Mouse (Mus musculus): ENCODE data around the gene Terf2. TPM values are rescaled to one million over a fixed set of nuclear protein-coding genes. Genes with fewer than 3 reads are reported as not detected.

The Terf2 gene
- polyA plus RNA-seq (2015; fragmentation: Nextera tagmentation; extraction: Ambion mirVana): 27.3 and 29.7 TPM in 2 replicates

GRCm38 (mm10) chr8:107096366-107097036 lies at the start of gene Terf2:
Gene Terf2 (minus strand): TSS chr8:107096547.
- no peaks in the 10 kb centered on the region for H3K27me3 ChIP-seq (replicated peaks)
- peak within 1 kb of the TSS; percentile 49 for H3K4me2 ChIP-seq
- H3K9me3 ChIP-seq: no peaks in the 10 kb centered on the region
- WGBS: 4% methylated on average over 39 of the region's 39 CpGs
- peak within 1 kb of the TSS; percentile 87 for H3K27ac ChIP-seq
- H3K36me3 ChIP-seq (replicated peaks): no peaks in the 10 kb centered on the region
- H3K9ac ChIP-seq: peak within 1 kb of the TSS; percentile 69
- peaks cover 30% of the 10 kb centered on the region for H3K4me1 ChIP-seq
- peak; percentile 97 for ATAC-seq (replicated peaks)
- H3K4me3 ChIP-seq: peak within 1 kb of the TSS; percentile 77

GRCm38 (mm10) chr8:107143501-107143900 lies 47.2 kb upstream of the Terf2 start:
- Histone ChIP-seq H3K36me3 (replicated peaks) (no peaks in the 10 kb centered on the region), H3K9me3 (no peaks in the 10 kb centered on the region), H3K9ac (no peak overlapping the region), H3K4me2 (no peak overlapping the region), H3K27me3 (replicated peaks) (no peaks in the 10 kb centered on the region), H3K4me1 (no peaks in the 10 kb centered on the region), H3K4me3 (no peak overlapping the region), H3K27ac (no peak overlapping the region)
- no peak for ATAC-seq (replicated peaks)
- 51% methylated on average over 4 of the region's 4 CpGs for WGBS

- 89% methylated on average over 4 of the region's 4 CpGs for WGBS
- ATAC-seq (replicated peaks): no peak
- no peak overlapping the region for H3K4me2 ChIP-seq
- no peaks in the 10 kb centered on the region for H3K36me3 ChIP-seq (replicated peaks)
- H3K27ac ChIP-seq: no peak overlapping the region
- no peaks in the 10 kb centered on the region for H3K27me3 ChIP-seq (replicated peaks)
- H3K4me3 ChIP-seq: no peak overlapping the region
- H3K4me1 ChIP-seq: no peaks in the 10 kb centered on the region
- no peak overlapping the region for H3K9ac ChIP-seq
- no peaks in the 10 kb centered on the region for H3K9me3 ChIP-seq
Observed at GRCm38 (mm10) chr8:107142539-107142938, 46.2 kb upstream of the Terf2 start.

GRCm38 (mm10) chr8:107139704-107140470 lies 43.5 kb upstream of the Terf2 start:
- no peaks in the 10 kb centered on the region for H3K4me1 ChIP-seq
- WGBS: 46% methylated on average over 13 of the region's 13 CpGs
- no peak for ATAC-seq (replicated peaks)

GRCm38 (mm10) chr8:107138338-107138737 lies 42.0 kb upstream of the Terf2 start:
- no peak for ATAC-seq (replicated peaks)
- H3K4me2 ChIP-seq: no peak overlapping the region
- H3K4me1 ChIP-seq: no peaks in the 10 kb centered on the region
- H3K27me3 ChIP-seq (replicated peaks): no peaks in the 10 kb centered on the region
- no peaks in the 10 kb centered on the region for H3K36me3 ChIP-seq (replicated peaks)
- no peak overlapping the region for H3K9ac ChIP-seq
- H3K27ac ChIP-seq: no peak overlapping the region
- WGBS: 93% methylated on average over 5 of the region's 5 CpGs
- H3K4me3 ChIP-seq: no peak overlapping the region
- H3K9me3 ChIP-seq: no peaks in the 10 kb centered on the region

More at GRCm38 (mm10) chr8:107139704-107140470, 43.5 kb upstream of the Terf2 start:
- Histone ChIP-seq H3K4me2 (no peak overlapping the region), H3K9ac (no peak overlapping the region), H3K4me3 (no peak overlapping the region), H3K27me3 (replicated peaks) (no peaks in the 10 kb centered on the region), H3K36me3 (replicated peaks) (no peaks in the 10 kb centered on the region), H3K27ac (no peak overlapping the region), H3K9me3 (no peaks in the 10 kb centered on the region)

GRCm38 (mm10) chr8:107137591-107137990 lies 41.2 kb upstream of the Terf2 start:
- no peak overlapping the region for H3K4me3 ChIP-seq
- H3K4me2 ChIP-seq: no peak overlapping the region
- WGBS: 89% methylated on average over 6 of the region's 6 CpGs
- H3K4me1 ChIP-seq: no peaks in the 10 kb centered on the region
- no peak overlapping the region for H3K9ac ChIP-seq
- no peaks in the 10 kb centered on the region for H3K9me3 ChIP-seq
- no peaks in the 10 kb centered on the region for H3K36me3 ChIP-seq (replicated peaks)
- no peak overlapping the region for H3K27ac ChIP-seq
- no peak for ATAC-seq (replicated peaks)
- H3K27me3 ChIP-seq (replicated peaks): no peaks in the 10 kb centered on the region

- Histone ChIP-seq H3K27me3 (replicated peaks) (no peaks in the 10 kb centered on the region), H3K27ac (no peak overlapping the region), H3K4me3 (no peak overlapping the region), H3K36me3 (replicated peaks) (no peaks in the 10 kb centered on the region), H3K4me1 (no peaks in the 10 kb centered on the region), H3K9me3 (no peaks in the 10 kb centered on the region), H3K4me2 (no peak overlapping the region), H3K9ac (no peak overlapping the region)
- no peak for ATAC-seq (replicated peaks)
- 29% methylated on average over 8 of the region's 8 CpGs for WGBS
Observed at GRCm38 (mm10) chr8:107136003-107136612, 39.8 kb upstream of the Terf2 start.

- H3K36me3 ChIP-seq (replicated peaks): no peaks in the 10 kb centered on the region
- H3K27ac ChIP-seq: no peak overlapping the region
- H3K9ac ChIP-seq: no peak overlapping the region
- 58% methylated on average over 6 of the region's 6 CpGs for WGBS
- H3K4me2 ChIP-seq: no peak overlapping the region
- H3K9me3 ChIP-seq: no peaks in the 10 kb centered on the region
- no peak for ATAC-seq (replicated peaks)
- no peak overlapping the region for H3K4me3 ChIP-seq
- no peaks in the 10 kb centered on the region for H3K27me3 ChIP-seq (replicated peaks)
- H3K4me1 ChIP-seq: no peaks in the 10 kb centered on the region
Observed at GRCm38 (mm10) chr8:107133881-107134280, 37.5 kb upstream of the Terf2 start.

GRCm38 (mm10) chr8:107132581-107133491 lies 36.5 kb upstream of the Terf2 start:
- 85% methylated on average over 24 of the region's 24 CpGs for WGBS
- Histone ChIP-seq H3K9ac (no peak overlapping the region), H3K27ac (no peak overlapping the region), H3K27me3 (replicated peaks) (no peaks in the 10 kb centered on the region), H3K4me2 (no peak overlapping the region), H3K9me3 (no peaks in the 10 kb centered on the region), H3K4me1 (no peaks in the 10 kb centered on the region), H3K36me3 (replicated peaks) (no peaks in the 10 kb centered on the region), H3K4me3 (no peak overlapping the region)
- no peak for ATAC-seq (replicated peaks)

GRCm38 (mm10) chr8:107130028-107130427 lies 33.7 kb upstream of the Terf2 start:
- no peaks in the 10 kb centered on the region for H3K27me3 ChIP-seq (replicated peaks)
- no peaks in the 10 kb centered on the region for H3K36me3 ChIP-seq (replicated peaks)
- no peak overlapping the region for H3K9ac ChIP-seq
- no peak overlapping the region for H3K27ac ChIP-seq
- no peaks in the 10 kb centered on the region for H3K9me3 ChIP-seq
- H3K4me3 ChIP-seq: no peak overlapping the region
- ATAC-seq (replicated peaks): no peak
- no peaks in the 10 kb centered on the region for H3K4me1 ChIP-seq
- H3K4me2 ChIP-seq: no peak overlapping the region
- 61% methylated on average over 6 of the region's 6 CpGs for WGBS

- Histone ChIP-seq H3K4me2 (no peak overlapping the region), H3K9ac (no peak overlapping the region), H3K9me3 (no peaks in the 10 kb centered on the region), H3K27ac (no peak overlapping the region), H3K4me1 (no peaks in the 10 kb centered on the region), H3K36me3 (replicated peaks) (no peaks in the 10 kb centered on the region), H3K27me3 (replicated peaks) (no peaks in the 10 kb centered on the region), H3K4me3 (no peak overlapping the region)
- no peak for ATAC-seq (replicated peaks)
- 42% methylated on average over 8 of the region's 8 CpGs for WGBS
Observed at GRCm38 (mm10) chr8:107129171-107130025, 33.1 kb upstream of the Terf2 start.
